Comparison of ENCODE assay signal across 9 mouse cellular contexts in the genomic region with DNA sequence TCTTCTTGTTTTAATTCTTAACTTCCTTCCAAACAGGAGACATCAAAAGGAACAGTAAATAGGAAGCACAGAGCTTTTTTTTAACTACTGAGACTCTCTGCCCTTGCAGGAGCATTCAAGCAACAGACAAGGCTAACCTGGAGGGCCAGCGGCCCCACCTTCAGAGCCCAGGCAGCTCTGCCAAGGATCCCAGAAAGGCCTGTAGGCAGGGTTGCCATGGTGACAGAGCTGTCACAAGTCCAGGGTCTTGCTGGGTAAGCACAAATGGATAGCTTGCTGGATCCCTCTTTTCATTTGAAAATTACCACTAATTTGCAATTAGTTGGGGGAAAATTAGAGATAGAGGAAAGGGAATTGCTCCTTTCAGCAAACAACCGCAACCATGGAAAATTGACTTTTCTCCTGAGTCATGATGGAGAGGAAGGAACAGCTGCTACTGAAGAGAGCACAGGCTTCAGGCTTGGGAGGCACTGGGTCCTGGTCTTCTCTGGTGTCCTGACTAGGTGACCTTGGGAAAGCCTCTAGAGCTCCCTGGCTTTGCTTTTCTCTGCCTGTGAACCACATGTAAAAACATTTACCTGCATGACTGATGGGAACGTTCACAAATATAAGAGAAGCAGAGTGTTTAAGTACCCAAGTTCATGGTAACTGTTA.
A peak's percentile ranks its signal among the peaks of the same experiment; 100 is the strongest.
DNase-seq lines count a peak whose midpoint lies in the region; ATAC-seq and TF ChIP-seq lines count a peak whose summit lies in the region.
"Had no signal": no experiment of that assay in that cellular context is flagged by ENCODE, and none has a peak within 500 bp of the region (broad histone marks: within the 10 kb centered on the region; RNA-seq: fewer than 3 reads in every experiment).

No protein-coding gene starts in this region.

- WGBS in kidney, adult 2 months = 65% methylated on average over 3 of the region's 3 CpGs
- 36% methylated on average over 3 of the region's 3 CpGs for WGBS in forebrain, embryonic 11.5 days
- 30% methylated on average over 3 of the region's 3 CpGs for WGBS in neural tube, embryonic 14.5 days

- no peak overlapping the region for H3K4me2 ChIP-seq in forebrain, embryonic 11.5 days (ENCODE audit: low read depth, low read length, severe bottlenecking)
- no peak overlapping the region for H3K4me2 ChIP-seq in neural tube, embryonic 14.5 days (ENCODE audit: low read depth, low read length)
- H3K4me2 ChIP-seq: limb, embryonic 12.5 days had no signal

- TF ChIP-seq CTCF in kidney, adult 2 months (conservative IDR thresholded peaks at IDR 0.05; ENCODE audit: insufficient read depth, insufficient read length, low read depth, low read length) = no peak

- no peak overlapping the region for H3K4me3 ChIP-seq in kidney, adult 2 months (ENCODE audit: insufficient read depth, low read depth, low read length)
- H3K4me3 ChIP-seq in forebrain, embryonic 11.5 days (ENCODE audit: low read depth, low read length) = no peak overlapping the region
- H3K4me3 ChIP-seq in neural tube, embryonic 14.5 days (ENCODE audit: low read depth, low read length) = no peak overlapping the region
- H3K4me3 ChIP-seq: limb, embryonic 12.5 days had no signal

- H3K27ac ChIP-seq in kidney, adult 2 months (ENCODE audit: insufficient read depth, low read depth, low read length) = no peak overlapping the region
- no peak overlapping the region for H3K27ac ChIP-seq in forebrain, embryonic 11.5 days (ENCODE audit: low read depth, low read length)
- no peak overlapping the region for H3K27ac ChIP-seq in neural tube, embryonic 14.5 days (ENCODE audit: low read depth, low read length)
- H3K27ac ChIP-seq: limb, embryonic 12.5 days had no signal

- peak; percentile 2 for DNase-seq in kidney, adult 2 months
- DNase-seq in kidney, adult 18-20 months = no peak
- DNase-seq in forebrain, embryonic 11.5 days (ENCODE audit: low spot score) = peak; percentile 73
- DNase-seq in layer of hippocampus, adult 9-11 months = peak; percentile 70
- DNase-seq in urinary bladder, adult 18-20 months (ENCODE audit: low spot score in 2 of 2) = no peak
- no peak for DNase-seq in T-cell, adult 2 months (ENCODE audit: low spot score)
- no peak for DNase-seq in gastrocnemius, postnatal 4 days (ENCODE audit: low spot score in 2 of 2)

- H3K27me3 ChIP-seq in kidney, adult 2 months (replicated peaks; ENCODE audit: control insufficient read depth, insufficient read depth, low read length) = no peaks in the 10 kb centered on the region
- no peaks in the 10 kb centered on the region for H3K27me3 ChIP-seq in forebrain, embryonic 11.5 days (ENCODE audit: control insufficient read depth, insufficient read depth, low read length)
- no peaks in the 10 kb centered on the region for H3K27me3 ChIP-seq in neural tube, embryonic 14.5 days (ENCODE audit: control insufficient read depth, insufficient read depth, low read length)
- H3K27me3 ChIP-seq: limb, embryonic 12.5 days had no signal

- no peak overlapping the region for H3K9ac ChIP-seq in forebrain, embryonic 11.5 days (ENCODE audit: low read length)
- no peak overlapping the region for H3K9ac ChIP-seq in neural tube, embryonic 14.5 days (replicated peaks; ENCODE audit: low read depth, low read length)
- H3K9ac ChIP-seq: limb, embryonic 12.5 days had no signal

- ATAC-seq in forebrain, embryonic 11.5 days (replicated peaks; ENCODE audit: low FRiP score) = peak; percentile 93
- ATAC-seq in neural tube, embryonic 14.5 days (ENCODE audit: low read depth) = peak; percentile 95

- H3K36me3 ChIP-seq in kidney, adult 2 months (ENCODE audit: control insufficient read depth, insufficient read depth, low read length) = no peaks in the 10 kb centered on the region
- no peaks in the 10 kb centered on the region for H3K36me3 ChIP-seq in forebrain, embryonic 11.5 days (ENCODE audit: control insufficient read depth, insufficient read depth, low read length)
- no peaks in the 10 kb centered on the region for H3K36me3 ChIP-seq in neural tube, embryonic 14.5 days (ENCODE audit: control insufficient read depth, insufficient read depth, low read length)
- H3K36me3 ChIP-seq: limb, embryonic 12.5 days had no signal

- H3K9me3 ChIP-seq in forebrain, embryonic 11.5 days (ENCODE audit: control insufficient read depth, low read length) = no peaks in the 10 kb centered on the region
- no peaks in the 10 kb centered on the region; the same call in 1 of the 2 replicates for H3K9me3 ChIP-seq in neural tube, embryonic 14.5 days (ENCODE audit: control insufficient read depth, low read length)
- H3K9me3 ChIP-seq: limb, embryonic 12.5 days had no signal

- H3K4me1 ChIP-seq in kidney, adult 2 months (ENCODE audit: control insufficient read depth, insufficient read depth, low read length) = no peaks in the 10 kb centered on the region
- no peaks in the 10 kb centered on the region for H3K4me1 ChIP-seq in forebrain, embryonic 11.5 days (replicated peaks; ENCODE audit: control insufficient read depth, insufficient read depth, low read length)
- peaks cover 9% of the 10 kb centered on the region; the same call in 1 of the 2 replicates for H3K4me1 ChIP-seq in neural tube, embryonic 14.5 days (ENCODE audit: control insufficient read depth, insufficient read depth, low read length)

- no peak for TF ChIP-seq POLR2A in kidney, adult 2 months (IDR thresholded peaks at IDR 0.05; ENCODE audit: low read depth, low read length)

Comparison
In these comparisons a context has a peak if more than half of its experiments do, and no peak if none do; other contexts are left out.
1. DNase-seq: peak in kidney, adult 2 months (single experiment), forebrain, embryonic 11.5 days (single experiment) and layer of hippocampus, adult 9-11 months (single experiment); none in kidney, adult 18-20 months (single experiment), urinary bladder, adult 18-20 months (0 of 2), T-cell, adult 2 months (single experiment) and gastrocnemius, postnatal 4 days (0 of 2).